In genomic region chr19:29383368-29383767, GRCm38 (mm10) we compare ENCODE assay signal across 1 mouse cellular context.
A peak's percentile ranks its signal among the peaks of the same experiment; 100 is the strongest.
TF ChIP-seq lines count a peak whose summit lies in the region.

No protein-coding gene starts in this region.

TF ChIP-seq in CH12.LX, 34 proteins besides CTCF, POLR2A, EP300 and RAD21 (continued from another document):
- TF ChIP-seq CHD1 (IDR thresholded peaks at IDR 0.05; ENCODE audit: low read depth, low read length) (peak; percentile 54; the same call in 1 of the 2 replicates), NRF1 (IDR thresholded peaks at IDR 0.05; ENCODE audit: low read depth, low read length) (0 out of 2 replicates have a peak, but pooled peaks have one; percentile 14), ETS1 (conservative IDR thresholded peaks at IDR 0.05; ENCODE audit: low read depth, low read length) (peak; percentile 82), KAT2A (IDR thresholded peaks at IDR 0.05; ENCODE audit: insufficient replicate concordance, low read length) (no peak), MXI1 (IDR thresholded peaks at IDR 0.05; ENCODE audit: low read depth, low read length) (0 out of 2 replicates have a peak, but pooled peaks have one; percentile 48), MAFK (IDR thresholded peaks at IDR 0.05; ENCODE audit: insufficient replicate concordance, low read length) (no peak)
